Mouse (Mus musculus): Measurements from ENCODE around the gene Hebp1.

DNA sequence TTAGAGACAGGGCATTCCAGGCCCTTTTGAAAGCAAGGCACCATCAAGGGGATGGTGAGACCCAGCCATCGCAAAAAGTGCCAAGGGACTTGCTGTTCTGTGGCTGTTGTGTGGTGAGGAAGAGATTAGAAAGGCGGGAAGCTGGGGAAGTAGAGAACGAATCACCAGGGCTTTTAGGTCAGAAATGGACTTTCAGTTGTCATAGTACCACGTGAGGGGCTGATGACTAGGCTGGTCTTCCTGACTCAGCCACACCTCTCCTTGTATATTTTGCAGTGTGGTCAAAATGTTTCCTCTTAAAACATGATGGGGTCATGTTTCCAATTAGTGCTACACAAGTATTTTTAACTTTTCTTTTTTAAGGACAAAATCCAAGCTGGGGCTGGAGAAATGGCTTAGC lies 62.1 kb downstream of the Hebp1 start:
- TF ChIP-seq CTCF (IDR thresholded peaks at IDR 0.05; ENCODE audit: borderline replicate concordance, control insufficient read depth, extremely low read depth, insufficient read depth, low read length, poor library complexity) (no peak), POLR2A (IDR thresholded peaks at IDR 0.05; ENCODE audit: control insufficient read depth, extremely low read depth, insufficient read depth, low read length, poor library complexity) (no peak)
